Mouse (Mus musculus) MEL-GATA-1-ER (cell line): ENCODE results near the gene Foxj3.

Experiments
- DNase-seq: peaks from one replicate; pipeline ENCODE4 v3.0.0-alpha.2; 2012; ENCODE audit warnings: low read depth; ENCODE audit errors: extremely low read depth

Gene Foxj3

DNA sequence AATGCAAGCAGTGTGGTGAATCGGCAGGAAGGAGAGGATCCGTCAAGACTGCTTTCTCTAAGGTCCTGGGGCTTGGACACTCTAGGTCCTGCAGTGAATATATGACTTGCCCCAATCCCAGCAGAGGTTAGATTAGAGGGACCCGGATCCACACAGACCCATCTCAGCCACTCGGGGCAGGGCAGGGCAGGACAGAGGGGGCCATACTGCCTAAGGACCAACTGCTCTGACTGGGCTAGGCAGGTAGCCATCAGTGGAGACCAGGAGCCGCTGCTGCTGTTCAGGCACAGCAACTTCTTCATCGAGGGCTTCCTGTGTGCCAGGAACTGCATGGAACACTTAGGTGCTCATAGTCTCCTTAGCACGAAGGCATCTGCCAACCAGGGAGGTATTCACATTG is 99.9 kb downstream of the Foxj3 start:
- DNase-seq, result no peak

DNA sequence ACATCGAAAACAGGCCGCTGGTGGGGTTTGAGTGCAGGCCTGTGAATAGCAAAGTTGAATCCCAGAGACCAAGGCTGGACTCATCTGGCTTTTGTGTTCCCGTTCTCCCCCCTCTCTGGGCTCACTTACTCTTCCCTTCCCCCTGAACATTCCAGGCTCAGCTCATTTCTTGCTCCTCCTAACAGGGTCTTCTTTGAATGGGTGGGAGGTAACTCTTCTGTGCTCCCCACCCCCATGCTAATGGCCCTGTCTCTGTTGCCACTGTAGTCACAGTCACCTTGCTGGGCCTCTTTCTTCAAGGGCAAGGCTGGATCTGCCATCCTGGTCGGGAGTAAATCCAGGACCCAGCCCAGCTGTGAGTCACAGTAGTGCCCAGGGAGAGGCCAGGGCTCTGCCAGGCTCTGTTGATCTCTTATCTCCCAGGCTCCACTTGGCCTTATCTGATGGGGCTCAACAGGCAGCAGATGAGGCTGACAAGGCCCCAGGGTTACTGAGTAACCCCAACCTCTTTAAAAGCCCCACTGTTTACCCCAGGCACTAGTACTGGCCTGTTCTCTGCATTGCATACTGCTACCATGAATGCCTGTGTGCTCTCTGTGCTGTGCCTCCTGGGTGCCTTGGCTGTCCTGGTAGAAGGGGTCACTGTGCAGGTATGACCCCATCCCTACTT is 100.5 kb downstream of the Foxj3 start, which contains the start of gene Guca2a:
Gene Guca2a, plus strand, starts transcription at position 529 of the 670 bp plus-strand sequence.
- DNase-seq, result no peak

DNA sequence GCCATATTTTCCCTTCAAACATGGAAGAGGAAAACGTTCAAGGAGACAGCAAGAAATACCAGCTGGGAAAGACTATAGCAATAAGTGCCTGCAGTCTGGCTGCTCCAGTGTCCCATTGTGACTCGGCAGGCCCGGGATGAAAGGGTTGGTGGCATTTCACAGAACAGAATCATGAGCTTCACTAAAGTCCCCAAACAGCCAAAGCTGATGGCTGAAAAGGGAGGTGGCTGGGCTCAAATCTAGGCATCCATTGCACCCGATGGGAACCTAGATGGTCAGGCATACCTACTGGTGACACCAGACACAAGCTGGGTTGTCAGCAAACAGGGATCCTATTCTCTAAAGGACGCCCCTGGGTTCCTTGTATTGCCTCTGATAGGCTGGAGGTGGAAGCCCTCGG is 101.1 kb downstream of the Foxj3 start:
- DNase-seq, result no peak

DNA sequence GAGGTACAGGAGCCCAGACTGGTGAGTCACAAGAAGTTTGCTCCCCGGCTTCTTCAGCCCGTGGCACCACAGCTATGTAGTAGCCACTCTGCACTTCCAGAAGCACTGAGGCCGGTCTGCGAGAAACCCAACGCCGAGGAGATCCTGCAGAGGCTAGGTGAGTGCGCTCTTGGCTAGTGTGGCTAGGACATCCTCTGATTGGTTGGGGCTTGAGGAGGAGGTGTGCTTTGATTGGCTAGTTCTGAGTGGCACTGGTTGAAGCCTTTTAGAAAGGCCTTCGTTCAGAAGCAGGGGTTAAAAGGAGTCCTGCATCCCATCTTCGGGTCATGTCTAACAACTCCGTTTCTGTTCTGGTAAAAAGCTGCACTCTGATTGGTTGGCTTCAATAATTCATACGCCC is 101.9 kb downstream of the Foxj3 start:
- DNase-seq, result no peak

DNA sequence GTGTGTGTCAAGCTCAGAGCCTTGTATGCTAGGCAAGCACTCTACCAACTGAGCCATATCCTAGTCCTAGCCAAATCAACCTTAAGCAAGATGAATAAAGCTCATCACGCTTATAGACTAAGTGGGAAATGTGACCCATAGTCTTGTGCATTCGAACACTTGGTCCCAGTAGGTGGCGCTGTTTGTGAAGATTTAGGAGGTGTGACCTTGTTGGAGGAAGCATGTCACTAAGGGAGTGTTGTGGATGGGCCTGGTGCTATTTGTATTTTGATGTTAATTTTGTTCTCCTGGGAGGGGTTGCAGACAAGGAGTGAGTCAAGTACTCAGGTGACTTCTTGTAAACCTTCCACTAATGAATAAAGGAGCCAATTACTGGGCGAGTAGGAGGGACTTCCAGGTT is 105.9 kb downstream of the Foxj3 start:
- no peak for DNase-seq

DNA sequence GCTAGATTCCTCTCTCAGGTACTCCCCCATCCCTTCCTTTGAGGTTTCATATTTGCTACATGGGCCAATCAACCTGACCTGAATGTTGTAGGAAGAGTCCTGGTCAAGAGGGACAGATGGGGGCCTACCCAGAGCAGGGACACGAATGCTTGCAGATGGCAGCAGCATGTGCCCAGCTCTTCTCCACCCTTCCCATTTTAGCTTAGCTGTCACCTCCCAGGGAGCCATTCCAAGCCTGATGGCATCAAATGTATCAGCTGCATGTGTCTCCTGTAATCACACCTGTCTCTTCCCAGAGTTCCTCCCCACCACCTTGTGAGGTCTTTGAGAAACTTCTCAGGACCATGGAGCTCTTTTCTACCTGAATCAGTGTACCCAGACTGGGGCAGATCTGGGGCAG is 120.2 kb downstream of the Foxj3 start:
- no peak for DNase-seq

DNA sequence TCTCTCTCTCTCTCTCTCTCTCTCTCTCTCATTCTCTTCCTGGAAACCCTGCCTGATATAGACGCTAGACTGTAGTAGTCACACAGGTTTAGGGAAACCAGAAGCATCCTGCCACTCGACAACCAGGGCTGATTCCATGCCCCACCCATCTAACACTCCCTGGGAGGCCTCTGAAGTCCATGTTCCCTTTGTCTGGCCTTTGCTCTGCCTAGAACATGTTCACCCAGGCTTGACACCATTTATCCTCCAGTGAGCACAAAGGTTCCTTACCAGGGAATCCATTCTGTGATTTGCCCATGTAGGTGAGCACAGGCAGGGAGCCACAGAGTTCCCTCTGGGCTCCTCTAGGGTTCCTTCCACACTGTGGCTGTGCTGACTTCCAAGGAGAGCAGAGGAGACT is 121.4 kb downstream of the Foxj3 start:
- DNase-seq, result no peak

DNA sequence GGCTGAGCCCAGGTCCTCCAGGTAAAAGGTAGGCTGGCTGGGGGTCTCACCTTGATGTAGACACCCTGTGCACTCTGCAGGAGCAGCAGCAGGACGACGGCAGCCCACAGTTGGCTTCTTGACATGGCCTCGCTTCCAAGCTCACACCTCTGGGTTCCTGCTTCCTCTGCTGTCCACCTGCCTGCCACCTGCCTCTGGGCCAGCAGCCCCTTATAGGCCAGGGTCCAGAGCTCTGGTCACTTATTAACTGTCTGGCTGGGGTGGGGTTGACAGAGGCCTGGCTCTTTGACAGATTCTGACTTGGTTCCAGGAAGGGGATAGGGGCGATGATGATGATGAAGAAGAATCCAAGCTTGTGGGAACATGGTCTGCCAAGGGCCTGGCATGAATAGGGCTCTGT is 121.9 kb downstream of the Foxj3 start, which contains the start of gene Guca2b:
Gene Guca2b, minus strand, starts transcription at position 224 of the 400 bp plus-strand sequence.
- no peak for DNase-seq

DNA sequence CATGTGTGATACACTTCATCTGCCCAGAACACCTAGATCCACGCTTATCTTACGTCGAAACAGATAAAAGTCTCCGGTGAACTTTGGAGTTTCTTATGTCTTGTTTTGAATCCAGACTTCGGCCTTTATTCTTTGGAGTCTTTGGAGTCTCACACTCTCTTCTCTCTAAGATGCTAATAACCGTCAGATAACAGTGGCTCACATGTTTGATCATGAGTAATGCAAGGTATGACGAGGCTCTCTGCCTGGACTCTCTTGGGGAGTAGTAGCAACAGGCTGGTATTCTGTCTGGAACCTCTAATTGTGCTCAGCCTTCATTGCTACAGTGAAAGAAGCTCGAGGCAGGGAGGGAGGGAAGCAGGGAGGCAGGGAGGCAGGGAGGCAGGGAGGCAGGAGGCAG is 123.2 kb downstream of the Foxj3 start:
- no peak for DNase-seq

DNA sequence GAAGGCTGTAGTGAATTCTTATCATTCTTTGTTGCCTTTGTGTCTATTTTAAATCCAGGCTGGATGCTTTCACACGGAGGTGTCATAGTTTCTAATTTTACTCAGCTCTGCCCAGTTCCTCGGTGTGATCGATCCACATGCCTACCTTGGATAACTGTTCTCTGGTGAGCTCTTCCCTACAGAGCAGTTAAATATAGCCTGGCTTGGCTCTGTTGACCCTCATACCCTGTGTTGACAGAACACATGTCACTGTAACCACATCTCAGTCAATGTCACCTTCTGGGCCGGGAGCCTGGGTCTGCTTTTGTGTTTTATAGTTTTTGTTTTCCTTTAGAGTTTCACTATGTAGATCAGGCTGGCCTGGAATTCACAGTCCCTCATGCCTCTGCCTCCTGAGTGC is 125.3 kb downstream of the Foxj3 start:
- DNase-seq, result no peak

DNA sequence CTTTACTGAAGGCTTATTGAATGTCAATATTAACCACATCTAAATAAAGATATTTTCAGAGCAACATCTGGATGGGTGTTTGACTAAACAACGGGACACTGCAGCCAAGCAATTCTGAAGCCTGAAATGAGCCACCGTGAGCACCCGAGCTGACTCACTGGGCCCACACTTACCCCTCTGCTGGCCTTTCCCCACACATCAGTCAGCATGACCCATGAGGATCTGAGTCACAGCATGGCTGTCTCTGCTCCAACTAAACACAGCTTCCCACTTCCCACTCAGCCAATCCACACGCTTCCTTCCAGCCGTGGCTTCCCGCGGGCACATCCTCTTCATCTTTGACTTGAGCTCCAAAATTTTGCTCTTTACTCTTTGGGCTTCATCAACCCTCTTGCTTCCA is 126.2 kb downstream of the Foxj3 start:
- DNase-seq, result no peak

DNA sequence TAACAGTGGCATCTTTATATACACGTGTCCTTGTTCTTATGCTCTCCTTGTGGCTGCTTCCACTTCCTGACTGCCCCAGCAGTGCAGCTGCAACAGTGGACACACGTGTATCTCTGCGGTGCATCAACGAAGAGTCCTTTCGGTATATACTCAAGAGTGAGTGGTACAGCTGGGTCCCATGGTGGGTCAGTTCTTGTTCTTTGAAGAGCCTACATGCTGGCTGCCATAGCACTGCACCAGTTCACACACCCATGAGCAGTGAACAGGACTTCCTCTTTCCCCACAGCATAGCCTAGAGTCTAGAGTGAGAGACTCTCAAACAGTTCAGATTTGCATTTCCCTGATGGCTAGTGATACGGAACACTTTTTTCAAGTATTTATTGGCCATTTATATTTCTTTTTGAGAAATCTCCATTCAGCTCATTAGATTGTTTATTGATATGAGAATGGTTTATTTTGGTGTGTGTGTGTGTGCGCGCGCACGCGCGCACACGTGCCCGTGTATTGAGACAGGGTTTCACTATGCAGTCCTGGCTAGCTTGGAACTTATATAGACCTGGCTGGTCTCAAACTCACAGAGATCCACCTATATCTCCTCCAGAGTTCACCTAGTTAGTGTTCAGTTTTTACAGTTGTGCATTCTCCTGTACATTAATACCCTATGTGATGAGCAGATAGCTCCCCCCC is 126.7 kb downstream of the Foxj3 start:
- no peak for DNase-seq

DNA sequence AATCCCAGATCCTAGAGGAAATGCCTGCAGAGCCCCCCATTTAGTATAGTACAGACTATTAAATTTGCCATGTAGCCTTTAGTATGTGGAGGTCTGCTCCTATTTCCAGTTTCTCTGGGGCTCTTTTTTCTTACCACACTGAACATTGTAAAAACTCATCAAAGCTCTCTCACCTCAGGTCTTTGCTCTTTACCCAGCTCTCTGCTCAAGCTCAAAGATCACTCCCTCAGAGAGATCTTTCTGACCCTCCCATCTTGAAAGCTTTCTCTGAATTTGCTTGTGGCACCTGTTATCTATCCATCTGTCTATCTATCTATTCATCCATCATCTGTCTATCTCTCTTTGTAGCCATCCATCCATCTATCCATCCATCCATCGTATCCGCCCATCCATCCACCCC is 128.4 kb downstream of the Foxj3 start:
- no peak for DNase-seq

DNA sequence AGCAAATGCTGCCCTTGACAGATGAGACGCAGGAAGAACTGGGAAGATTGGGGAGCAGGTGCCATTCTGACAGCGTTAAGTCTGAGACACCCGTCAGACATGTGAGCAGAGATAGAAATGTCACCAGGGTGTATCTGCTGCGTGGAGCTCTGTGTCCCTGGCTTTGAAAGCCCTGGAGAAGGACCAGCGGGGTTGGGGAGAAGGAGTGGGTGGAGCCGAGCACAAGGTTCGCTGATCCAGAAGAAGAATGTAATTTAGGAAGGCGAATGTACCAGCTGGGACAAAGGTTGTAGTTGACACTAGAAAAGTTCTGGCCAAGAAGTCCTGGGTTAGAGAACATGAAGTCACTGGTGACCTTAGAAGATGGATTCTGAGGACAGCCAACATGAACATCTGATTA is 129.3 kb downstream of the Foxj3 start:
- no peak for DNase-seq

DNA sequence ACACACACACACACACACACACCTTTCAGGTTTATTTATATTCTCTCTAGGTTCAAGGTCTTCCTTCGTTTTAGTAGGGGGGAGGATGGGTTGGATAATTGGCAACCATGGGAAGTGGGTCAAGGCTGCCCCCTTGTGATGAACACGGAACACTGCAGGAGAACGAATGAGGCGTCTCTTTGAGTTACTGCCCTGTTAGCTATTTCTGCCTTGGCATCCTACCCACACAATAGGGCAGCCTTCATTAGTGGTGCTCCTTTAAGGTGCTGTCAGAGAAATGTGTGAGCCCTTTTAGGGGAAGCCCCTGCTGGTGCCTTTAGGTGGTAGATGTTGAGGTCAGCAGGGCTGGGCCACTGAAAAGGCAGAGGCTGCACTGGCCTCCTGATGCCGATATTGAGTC is 130.7 kb downstream of the Foxj3 start:
- DNase-seq, result peak; percentile 12

DNA sequence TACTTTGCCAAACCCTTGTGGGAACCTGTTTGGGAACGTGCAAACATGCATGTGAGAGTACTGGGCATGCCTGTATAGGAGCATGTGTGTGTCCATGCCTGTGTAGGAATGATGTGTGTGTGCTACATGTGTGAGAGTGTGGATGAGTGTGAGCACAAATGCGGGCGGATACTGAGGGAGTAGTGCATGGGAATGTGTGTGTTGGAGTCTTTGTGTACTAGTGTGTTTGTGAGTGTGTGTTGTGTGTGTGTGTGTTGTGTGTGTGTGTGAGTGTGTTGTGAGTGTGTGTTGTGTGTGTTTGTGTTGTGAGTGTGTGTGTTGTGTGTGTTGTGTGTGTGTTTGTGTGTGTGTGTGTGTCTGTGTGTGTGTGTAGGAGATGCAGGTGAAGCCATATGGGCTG is 131.4 kb downstream of the Foxj3 start:
- DNase-seq, result no peak

DNA sequence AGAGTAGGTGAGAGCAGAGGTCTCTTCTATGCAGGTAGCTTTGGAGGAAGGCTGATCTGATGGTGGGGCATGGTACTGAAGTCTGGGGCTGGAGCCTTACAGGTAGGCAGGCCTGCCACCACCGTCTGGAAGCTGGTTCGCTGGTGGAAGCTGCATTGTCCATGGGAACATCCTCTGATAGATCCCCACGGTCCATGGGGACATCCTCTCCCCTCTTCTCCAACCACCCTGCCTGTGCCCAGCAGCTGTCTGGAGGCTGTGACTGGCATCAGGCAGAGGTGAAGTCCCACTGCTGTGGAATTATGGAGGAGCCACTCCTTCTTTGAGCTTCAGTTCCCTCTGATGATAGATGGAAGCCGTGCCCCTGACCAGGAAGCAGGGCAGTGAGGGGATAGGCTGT is 131.8 kb downstream of the Foxj3 start:
- no peak for DNase-seq

DNA sequence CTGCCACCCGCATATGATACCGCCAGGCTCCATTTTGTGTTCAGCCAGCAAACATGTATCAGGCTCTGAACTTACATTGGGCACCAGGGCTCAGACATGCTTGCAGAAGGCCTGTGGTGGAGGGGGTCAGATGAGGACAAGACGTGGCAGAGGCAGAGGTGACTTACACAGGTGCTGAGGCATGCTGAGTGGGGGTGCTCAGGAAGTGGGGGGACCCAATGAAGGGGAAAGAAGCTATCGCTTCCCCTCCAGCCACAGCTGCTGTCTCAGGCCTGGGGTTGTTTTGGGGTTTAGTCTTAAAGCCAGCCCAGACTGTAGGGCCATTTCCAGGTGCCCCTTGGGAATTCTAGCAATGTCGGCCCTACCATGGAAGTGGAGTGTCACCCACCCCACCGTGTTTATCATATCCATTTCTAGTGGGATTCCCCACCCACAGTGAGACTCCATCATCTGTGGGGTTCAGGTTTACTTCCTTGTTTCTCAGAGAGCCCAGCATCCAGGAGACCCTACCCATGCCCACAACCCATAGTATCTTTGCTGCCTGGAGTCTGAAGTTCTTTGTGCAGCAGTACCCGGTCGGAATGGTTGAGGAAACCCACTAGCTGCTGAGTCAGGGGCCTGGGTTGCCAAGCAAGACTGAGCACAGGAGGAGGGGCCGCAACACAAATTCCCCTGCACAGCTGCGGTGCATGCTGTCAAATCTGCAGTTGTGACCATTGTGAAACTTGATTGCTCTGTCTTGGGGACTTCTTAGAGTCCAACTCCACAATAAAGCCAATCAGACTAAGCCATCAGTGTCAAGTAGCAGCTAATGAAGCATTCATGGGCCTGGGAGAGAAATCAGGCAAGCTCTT is 132.8 kb downstream of the Foxj3 start:
- DNase-seq, result no peak

DNA sequence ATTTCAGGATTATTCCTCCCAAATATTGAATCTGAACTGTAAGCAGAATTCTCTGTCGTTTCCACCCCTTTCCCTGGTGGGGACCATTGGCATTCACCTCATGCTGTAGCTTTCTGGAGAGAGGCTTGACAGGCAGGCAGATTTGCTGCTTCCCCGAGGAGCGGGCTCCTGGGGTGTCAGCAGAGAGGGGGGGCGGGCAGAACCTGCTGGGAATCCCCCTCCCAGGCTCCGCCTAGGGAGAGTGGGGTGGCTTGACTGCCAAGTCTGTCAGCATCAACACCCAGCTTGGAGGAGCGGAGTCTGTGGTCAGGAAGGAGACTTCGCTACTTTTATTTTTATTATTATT is 133.4 kb downstream of the Foxj3 start:
- DNase-seq, result no peak

DNA sequence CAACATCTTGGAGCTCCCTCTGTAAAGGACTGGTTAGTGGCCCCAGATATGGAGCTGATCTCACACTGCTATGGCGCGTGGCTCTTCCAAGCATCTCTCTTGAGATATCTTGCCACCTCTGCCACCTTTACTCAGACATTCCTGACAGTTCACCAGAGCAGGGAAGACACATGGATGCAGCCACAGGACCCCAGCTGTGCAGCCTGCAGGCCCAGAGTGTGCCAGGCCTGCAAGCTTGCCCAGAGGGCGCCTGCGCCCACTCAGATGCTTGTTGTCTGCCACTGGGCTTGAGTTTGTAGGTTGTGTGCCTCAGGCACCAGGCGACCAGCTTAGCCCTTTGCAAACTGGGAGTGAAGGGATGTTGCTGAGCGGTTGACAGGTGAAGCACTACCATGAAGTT is 133.9 kb downstream of the Foxj3 start:
- no peak for DNase-seq

DNA sequence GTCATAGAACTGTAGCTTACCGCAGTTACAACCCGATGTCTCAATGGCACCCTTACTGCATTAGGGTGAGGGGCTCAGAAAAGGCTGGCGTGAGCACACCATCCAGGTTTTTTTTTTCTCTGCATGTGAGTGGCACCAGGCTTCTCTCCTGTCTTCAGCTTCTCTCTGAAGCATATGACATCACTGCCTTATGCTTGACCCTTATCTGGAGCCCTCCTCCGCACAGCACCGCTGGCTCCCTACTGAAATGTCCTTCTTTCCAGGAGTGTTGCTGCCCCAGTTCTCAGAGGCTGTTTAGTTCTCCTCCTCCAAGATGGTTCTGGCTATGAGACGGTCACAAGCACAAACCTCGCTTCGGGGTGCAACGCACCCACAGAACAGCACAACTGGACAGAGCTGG is 134.4 kb downstream of the Foxj3 start:
- no peak for DNase-seq

DNA sequence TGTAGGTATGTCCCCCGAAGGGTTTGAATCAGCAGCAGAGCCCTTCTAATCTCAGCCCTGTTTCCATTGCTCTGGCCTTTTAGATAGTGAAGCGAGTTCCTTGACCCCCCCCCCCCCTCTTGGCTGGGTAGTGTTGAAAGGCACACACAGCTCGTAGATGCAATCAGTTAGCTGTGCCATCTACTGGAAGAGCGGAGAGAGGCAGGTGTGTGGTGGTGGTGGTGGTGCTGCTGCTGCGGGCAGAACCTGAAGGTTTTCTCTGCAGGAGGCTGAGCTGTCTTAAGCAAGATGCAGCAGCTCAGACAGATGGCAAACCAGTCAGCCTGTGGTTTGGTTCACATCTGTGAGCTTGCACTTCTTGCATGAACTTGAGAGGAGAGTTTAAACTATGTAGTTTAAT is 135.9 kb downstream of the Foxj3 start:
- DNase-seq, result no peak
